Mouse (Mus musculus) left cerebral cortex, postnatal 36 days (tissue): ENCODE measurements at regions not wholly inside any gene's neighbourhood (a gene's known extent, or its start where the extent isn't known, plus 50 kb on each side); places are given as distances from the start of the nearest gene placed in this dataset.
A peak's percentile ranks its signal among the peaks of the same experiment; 100 is the strongest.
"Not testable (repeated sequence)": the region's sequence is repeated elsewhere in the genome, so short reads cannot be mapped to it uniquely, and the experiment has no call there.

Experiments
- DNase-seq, 2 experiments: peaks; one replicate each; pipeline ENCODE4 v3.0.0; 2021 to 2022; ENCODE audit warnings: low spot score in 2 of 2, mixed read lengths in 1 of 2
- intact Hi-C: fragments of 180-260 bp; cut with DNase I; formaldehyde crosslinking; loops from one replicate; pipeline ENCODE4 v1.15.1; 2025

DNA sequence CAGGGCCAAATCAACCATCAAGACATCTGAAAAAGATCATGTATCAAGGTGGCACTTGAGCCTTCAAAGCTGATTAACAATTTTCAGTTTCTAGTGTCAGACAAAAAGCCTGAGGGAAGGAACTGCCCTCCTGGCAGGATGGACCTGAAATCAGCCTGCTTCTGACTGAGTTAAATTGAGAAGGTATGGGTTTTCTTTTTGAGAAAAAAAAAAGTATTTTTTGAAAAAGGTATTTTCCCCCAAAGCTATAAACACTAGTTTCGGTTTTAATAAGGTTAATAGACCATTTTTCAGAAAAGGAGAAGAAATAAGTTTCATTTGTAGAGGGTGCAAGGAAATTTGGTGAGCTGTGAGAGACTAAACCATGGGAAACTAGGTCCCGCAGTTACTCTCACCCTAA lies 124.6 kb upstream of the Mrpl21 start:
- DNase-seq, intact Hi-C loops: not testable (repeated sequence)

GRCm38 (mm10) chr19:3159346-3159745 lies 123.4 kb upstream of the Mrpl21 start:
- intact Hi-C loops, result no loop called here
- no peak for DNase-seq

- no peak for DNase-seq
- intact Hi-C loops, result no loop called here
Measured at GRCm38 (mm10) chr19:3167683-3168082, 115.0 kb upstream of the Mrpl21 start.

DNA sequence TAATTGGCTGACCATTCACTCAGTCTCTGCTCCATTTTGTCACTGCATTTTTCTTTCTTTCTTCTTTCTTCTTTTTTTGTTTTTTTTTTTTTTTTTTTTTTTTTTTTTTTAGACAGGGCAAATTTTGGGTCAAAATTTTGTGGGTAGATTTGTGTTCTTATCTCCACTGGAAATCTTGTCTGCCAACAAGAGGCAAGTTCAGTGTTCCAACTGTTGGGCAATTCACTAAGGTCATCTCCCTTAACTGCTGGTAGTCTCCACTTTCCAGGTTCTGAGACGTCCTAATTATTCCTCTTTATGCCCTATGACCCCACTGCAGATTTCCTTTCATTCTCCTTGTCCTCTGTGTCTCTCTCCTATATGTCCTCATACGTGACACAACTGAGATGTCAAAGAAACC lies 100.1 kb upstream of the Mrpl21 start:
- no peak for DNase-seq
- intact Hi-C loops, result no loop called here

- DNase-seq, result no peak
- intact Hi-C loops, result no loop called here
Measured at GRCm38 (mm10) chr19:3192644-3193043, 90.1 kb upstream of the Mrpl21 start.

- intact Hi-C loops, DNase-seq: not testable (repeated sequence)
Measured at GRCm38 (mm10) chr19:3204504-3204903, 78.2 kb upstream of the Mrpl21 start.

DNA sequence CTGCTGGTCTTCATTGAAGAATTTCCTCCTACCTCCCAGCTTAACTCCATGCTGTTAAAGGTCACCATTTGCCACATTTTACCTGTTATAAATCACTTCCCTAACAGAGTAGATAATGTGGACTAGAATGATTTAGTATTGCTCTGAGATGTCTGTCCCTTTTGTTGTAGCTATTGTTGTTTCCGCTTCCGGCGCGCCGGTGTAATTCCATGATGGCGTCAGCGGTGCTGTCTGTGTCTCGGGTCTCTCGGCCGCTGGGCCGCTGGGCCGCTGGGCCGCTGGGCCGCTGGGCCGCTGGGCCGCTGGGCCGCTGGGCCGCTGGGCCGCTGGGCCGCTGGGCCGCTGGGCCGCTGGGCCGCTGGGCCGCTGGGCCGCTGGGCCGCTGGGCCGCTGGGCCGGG lies 77.3 kb upstream of the Mrpl21 start:
- intact Hi-C loops, result loop anchor here (5.0 kb wide), 1 partner anchor 247 kb away; no protein-coding TSS in a partner anchor
- DNase-seq, result not testable (repeated sequence)

GRCm38 (mm10) chr19:3208283-3208682 lies 74.4 kb upstream of the Mrpl21 start:
- intact Hi-C loops, result loop anchor here (5.0 kb wide), 1 partner anchor 244 kb away; no protein-coding TSS in a partner anchor
- peak; percentile 4 to 7 for DNase-seq
